Mouse (Mus musculus) liver, adult 2 months (tissue): ENCODE data around the gene 4931406C07Rik. TPM values are rescaled to one million over a fixed set of nuclear protein-coding genes. Genes with fewer than 3 reads are reported as not detected.
A peak's percentile ranks its signal among the peaks of the same experiment; 100 is the strongest.

Experiments used
- DNase-seq: peaks from one replicate; pipeline ENCODE4 v3.0.0-alpha.2; 2011; ENCODE audit warnings: low read depth, low spot score; ENCODE audit errors: extremely low read depth
- H3K27ac ChIP-seq: fragments of 200-500 bp; replicated peaks from 2 replicates; pipeline ENCODE4 v1.5.1; 2012; ENCODE audit warnings: low read depth, mild to moderate bottlenecking, control low read depth, inconsistent platforms, low read length; ENCODE audit not compliant: insufficient read depth
- H3K27me3 ChIP-seq: fragments of 200-500 bp; 2 replicates; pipeline ENCODE4 v1.6.1; 2012; ENCODE audit warnings: mild to moderate bottlenecking, moderate library complexity, low read length, inconsistent platforms; ENCODE audit not compliant: control insufficient read depth, insufficient read depth
- H3K36me3 ChIP-seq: fragments of 200-500 bp; 2 replicates; pipeline ENCODE4 v1.6.1; 2012; ENCODE audit warnings: low read length, inconsistent platforms; ENCODE audit not compliant: control insufficient read depth, insufficient read depth
- H3K4me1 ChIP-seq: fragments of 200-500 bp; 2 replicates; pipeline ENCODE4 v1.6.1; 2011; ENCODE audit warnings: low read length; ENCODE audit not compliant: control insufficient read depth, insufficient read depth
- H3K4me3 ChIP-seq: fragments of 200-500 bp; 2 replicates; pipeline ENCODE4 v1.5.1; 2011; ENCODE audit warnings: low read depth, mild to moderate bottlenecking, control low read depth, low read length, moderate library complexity; ENCODE audit not compliant: insufficient read depth
- H3K79me2 ChIP-seq: fragments of 200-500 bp; 2 replicates; pipeline ENCODE4 v1.6.1; 2012; ENCODE audit warnings: inconsistent platforms, mild to moderate bottlenecking, low read length, moderate library complexity; ENCODE audit not compliant: control insufficient read depth, insufficient read depth
- H3K9ac ChIP-seq: fragments of 200-500 bp; 2 replicates; pipeline ENCODE4 v1.6.1; 2012; ENCODE audit warnings: low read depth, mild to moderate bottlenecking, control low read depth, inconsistent platforms, low read length
- CTCF ChIP-seq: fragments of 200-500 bp; IDR thresholded peaks from 2 replicates; pipeline ENCODE4 v1.5.1; 2011; ENCODE audit warnings: low read depth, low read length, control low read depth
- POLR2A ChIP-seq: fragments of 200-500 bp; IDR thresholded peaks from 2 replicates; pipeline ENCODE4 v1.6.1; 2011; ENCODE audit warnings: low read length, control low read depth; ENCODE audit not compliant: insufficient read depth; ENCODE audit errors: extremely low read depth
- WGBS: fragments of 180-500 bp; shearing (Covaris S2); methylation state at CpG from one replicate; pipeline ENCODE4 v1.1.7; 2018; 5-methylcytosine and 5-hydroxymethylcytosine counted together
- polyA plus RNA-seq: library from polyadenylated mRNA; depleted of rRNA; stranded (reverse); fragments of >200 nt; gene quantifications from 2 replicates; pipeline ENCODE4 v1.2.3, GENCODE M21; 2012
- total RNA-seq: library from RNA; depleted of rRNA; stranded (reverse); fragments of >200 nt; gene quantifications from 2 replicates; pipeline ENCODE4 v1.2.3, GENCODE M21; 2014

Gene 4931406C07Rik
- total and polyA plus RNA-seq, 2 experiments = 48.2 to 174 TPM

GRCm38 (mm10) chr9:15300056-15300455, 6.2 kb downstream of the 4931406C07Rik start:
- Histone ChIP-seq H3K27me3 (no peaks in the 10 kb centered on the region), H3K4me3 (no peak overlapping the region), H3K79me2 (no peaks in the 10 kb centered on the region), H3K36me3 (peaks cover 15% of the 10 kb centered on the region), H3K4me1 (peaks cover 12% of the 10 kb centered on the region), H3K27ac (no peak overlapping the region), H3K9ac (no peak overlapping the region)
- peak; percentile 58 for DNase-seq
- TF ChIP-seq POLR2A (no peak), CTCF (no peak)
- 42% methylated on average over 5 of the region's 5 CpGs for WGBS

DNA sequence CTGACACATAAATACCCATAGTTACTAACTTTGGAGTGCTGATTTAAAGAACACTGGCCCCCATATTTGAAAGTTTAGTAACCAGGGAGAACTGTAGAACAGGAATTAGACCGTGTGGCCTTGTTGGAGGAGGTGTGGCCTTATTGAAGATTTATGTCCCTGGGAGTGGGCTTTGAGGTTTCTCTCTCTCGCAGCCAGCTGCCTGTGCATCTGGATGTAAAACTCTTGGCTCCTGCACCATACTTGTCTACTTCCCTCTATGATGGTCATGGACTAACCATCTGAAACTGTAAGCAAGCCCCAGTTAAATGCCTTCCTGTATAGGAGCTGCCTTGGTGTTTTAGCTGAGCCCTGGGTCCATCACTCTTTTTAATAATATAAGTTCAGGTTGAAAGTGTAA, 7.8 kb downstream of the 4931406C07Rik start:
- TF ChIP-seq CTCF (no peak), POLR2A (no peak)
- no peak for DNase-seq
- no peak overlapping the region for H3K4me3 ChIP-seq
- H3K9ac ChIP-seq = no peak overlapping the region
- H3K27me3 ChIP-seq = no peaks in the 10 kb centered on the region
- no peaks in the 10 kb centered on the region for H3K79me2 ChIP-seq
- peaks cover 25% of the 10 kb centered on the region for H3K36me3 ChIP-seq
- peaks cover 5% of the 10 kb centered on the region; the same call in 1 of the 2 replicates for H3K4me1 ChIP-seq
- 72% methylated on average over 2 of the region's 2 CpGs for WGBS
- no peak overlapping the region for H3K27ac ChIP-seq

DNA sequence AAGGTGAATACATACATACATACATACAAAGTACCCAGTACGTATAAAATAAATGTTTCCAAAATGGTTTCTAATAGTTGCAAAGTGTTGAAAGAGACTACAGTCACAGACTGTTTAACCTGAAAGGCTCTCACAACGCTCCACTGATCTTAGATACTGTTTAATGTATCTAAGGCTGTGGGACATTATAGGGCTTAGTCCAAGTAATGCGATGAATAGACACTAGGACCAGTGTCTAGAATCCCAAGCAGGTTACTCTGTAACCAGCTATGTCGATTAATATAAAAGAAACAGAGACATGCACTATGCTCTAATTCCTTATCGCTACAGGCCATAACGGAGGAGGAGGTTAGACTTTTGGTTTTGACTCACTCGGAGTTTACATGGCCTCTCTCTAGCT, 9.1 kb downstream of the 4931406C07Rik start:
- H3K4me1 ChIP-seq = peaks cover 5% of the 10 kb centered on the region; the same call in 1 of the 2 replicates
- WGBS = 55% methylated on average over 7 of the region's 7 CpGs

DNA sequence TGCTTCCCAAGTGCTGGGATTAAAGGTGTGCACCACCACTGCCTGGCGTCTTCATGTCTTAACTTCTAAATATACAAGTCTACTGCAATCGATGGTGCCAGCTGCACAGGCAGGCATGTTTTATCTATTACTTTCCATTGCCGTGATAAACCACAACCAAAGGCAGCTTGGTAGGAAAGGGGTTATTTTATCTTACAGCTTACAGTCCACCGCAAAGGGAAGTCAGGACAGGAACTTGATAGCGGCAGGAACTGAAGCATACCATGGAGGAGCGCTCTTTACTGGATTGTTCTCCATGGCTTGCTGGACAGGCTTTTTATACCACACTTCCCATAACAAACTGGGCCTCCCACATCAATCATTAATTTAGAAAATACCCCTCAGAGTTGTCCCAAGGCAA, 17.0 kb downstream of the 4931406C07Rik start:
- WGBS = 83% methylated on average over 6 of the region's 6 CpGs
- DNase-seq = no peak
- Histone ChIP-seq H3K4me1 (no peaks in the 10 kb centered on the region), H3K27ac (no peak overlapping the region), H3K9ac (no peak overlapping the region), H3K79me2 (no peaks in the 10 kb centered on the region), H3K4me3 (no peak overlapping the region), H3K36me3 (peaks cover 64% of the 10 kb centered on the region), H3K27me3 (no peaks in the 10 kb centered on the region)
- no peak for TF ChIP-seq POLR2A
- no peak for TF ChIP-seq CTCF

More for the DNA sequence above, 9.1 kb downstream of the 4931406C07Rik start:
- Histone ChIP-seq H3K36me3 (peaks cover 35% of the 10 kb centered on the region), H3K27ac (no peak overlapping the region), H3K9ac (no peak overlapping the region), H3K27me3 (no peaks in the 10 kb centered on the region), H3K79me2 (no peaks in the 10 kb centered on the region), H3K4me3 (no peak overlapping the region)
- TF ChIP-seq POLR2A = no peak
- TF ChIP-seq CTCF = no peak
- peak; percentile 61 for DNase-seq

DNA sequence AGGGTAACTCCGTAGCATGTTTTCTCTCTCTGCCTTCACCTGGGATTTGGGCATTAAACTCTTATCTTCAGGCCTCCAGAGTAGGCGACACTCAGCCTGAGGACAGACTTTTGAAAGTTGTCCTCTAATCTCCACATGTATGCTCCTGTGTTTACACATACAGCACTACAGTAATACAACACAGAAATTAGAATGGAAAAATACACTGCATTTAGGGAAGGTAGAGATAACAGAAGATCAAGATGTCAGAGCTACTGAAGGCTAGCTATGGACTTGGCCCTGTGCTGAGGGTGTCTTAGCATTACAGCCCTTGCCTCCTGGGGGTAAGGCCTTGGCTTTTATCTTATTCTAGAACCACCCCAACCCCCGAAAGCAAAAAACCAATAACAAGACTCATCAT, 17.8 kb downstream of the 4931406C07Rik start:
- Histone ChIP-seq H3K4me3 (no peak overlapping the region), H3K79me2 (no peaks in the 10 kb centered on the region), H3K9ac (no peak overlapping the region), H3K27ac (no peak overlapping the region), H3K4me1 (no peaks in the 10 kb centered on the region), H3K27me3 (no peaks in the 10 kb centered on the region), H3K36me3 (peaks cover 59% of the 10 kb centered on the region)
- DNase-seq = no peak
- TF ChIP-seq CTCF (no peak), POLR2A (no peak)
- 88% methylated on average over 3 of the region's 3 CpGs for WGBS

DNA sequence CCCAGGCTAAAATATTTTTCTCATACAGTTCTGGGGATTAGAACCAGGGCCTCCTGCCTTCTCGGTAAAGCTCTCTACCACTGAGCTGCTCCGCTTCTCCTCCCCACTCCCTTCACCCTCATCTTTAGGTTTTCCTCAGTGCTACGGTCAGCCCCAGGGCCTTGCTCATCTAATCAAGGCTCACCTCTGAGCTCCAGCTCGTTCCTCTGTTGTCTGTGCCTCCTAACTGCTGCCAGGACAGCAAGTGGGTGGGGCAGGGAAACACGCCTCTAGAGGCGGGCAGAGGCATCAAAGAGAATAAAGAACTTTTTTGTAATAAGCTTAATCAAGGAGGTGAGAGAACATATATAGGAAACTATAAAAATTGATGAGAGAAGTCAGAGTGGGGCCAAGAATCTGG, 18.4 kb downstream of the 4931406C07Rik start:
- H3K27ac ChIP-seq = no peak overlapping the region
- H3K79me2 ChIP-seq = no peaks in the 10 kb centered on the region
- H3K4me3 ChIP-seq = no peak overlapping the region
- WGBS = 77% methylated on average over 6 of the region's 6 CpGs
- no peak for TF ChIP-seq CTCF
- no peak for TF ChIP-seq POLR2A
- H3K4me1 ChIP-seq = no peaks in the 10 kb centered on the region
- peaks cover 53% of the 10 kb centered on the region for H3K36me3 ChIP-seq
- no peaks in the 10 kb centered on the region for H3K27me3 ChIP-seq
- H3K9ac ChIP-seq = no peak overlapping the region
- no peak for DNase-seq
